Mouse (Mus musculus) spleen, adult 18-20 months (tissue): ENCODE data around the gene Numb.
A peak's percentile ranks its signal among the peaks of the same experiment; 100 is the strongest.
"Not testable (repeated sequence)": the region's sequence is repeated elsewhere in the genome, so short reads cannot be mapped to it uniquely, and the experiment has no call there.

Experiments
- DNase-seq, 2 experiments: peaks; one replicate each; pipeline ENCODE4 v3.0.0; 2022; ENCODE audit warnings: mixed read lengths in 2 of 2

The Numb gene

GRCm38 (mm10) chr12:83922724-83923485 is 1.2 kb upstream of the Numb start:
- DNase-seq, result no peak

- DNase-seq, result peak; percentile 28
Observed at GRCm38 (mm10) chr12:83920721-83921441, 853 bp downstream of the Numb start.

GRCm38 (mm10) chr12:83916884-83917283 is 4.8 kb downstream of the Numb start:
- no peak for DNase-seq

GRCm38 (mm10) chr12:83914797-83915196 is 6.9 kb downstream of the Numb start:
- DNase-seq, result no peak

GRCm38 (mm10) chr12:83914202-83914740 is 7.5 kb downstream of the Numb start:
- no peak for DNase-seq

- DNase-seq, result no peak
Observed at GRCm38 (mm10) chr12:83910451-83910850, 11.3 kb downstream of the Numb start.

GRCm38 (mm10) chr12:83892926-83893325 is 28.8 kb downstream of the Numb start:
- DNase-seq, result no peak

GRCm38 (mm10) chr12:83891278-83891677 is 30.5 kb downstream of the Numb start:
- no peak for DNase-seq

- no peak for DNase-seq
Observed at GRCm38 (mm10) chr12:83889128-83889527, 32.6 kb downstream of the Numb start.

GRCm38 (mm10) chr12:83885516-83886285 is 36.0 kb downstream of the Numb start:
- no peak for DNase-seq

- DNase-seq, result not testable (repeated sequence)
Observed at GRCm38 (mm10) chr12:83885065-83885464, 36.7 kb downstream of the Numb start.

- no peak for DNase-seq
Observed at GRCm38 (mm10) chr12:83882503-83882902, 39.2 kb downstream of the Numb start.

- no peak for DNase-seq
Observed at GRCm38 (mm10) chr12:83882088-83882487, 39.6 kb downstream of the Numb start.

GRCm38 (mm10) chr12:83880913-83881312 is 40.8 kb downstream of the Numb start:
- no peak for DNase-seq

GRCm38 (mm10) chr12:83875097-83875496 is 46.6 kb downstream of the Numb start:
- no peak for DNase-seq

- DNase-seq, result no peak
Observed at GRCm38 (mm10) chr12:83874597-83874996, 47.1 kb downstream of the Numb start.

GRCm38 (mm10) chr12:83864501-83864900 is 57.2 kb downstream of the Numb start:
- DNase-seq, result no peak

- no peak for DNase-seq
Observed at GRCm38 (mm10) chr12:83861880-83862279, 59.9 kb downstream of the Numb start.

- DNase-seq, result no peak
Observed at GRCm38 (mm10) chr12:83860688-83861087, 61.0 kb downstream of the Numb start.

GRCm38 (mm10) chr12:83858052-83858451 is 63.7 kb downstream of the Numb start:
- no peak for DNase-seq

- no peak for DNase-seq
Observed at GRCm38 (mm10) chr12:83855211-83855610, 66.5 kb downstream of the Numb start.

GRCm38 (mm10) chr12:83854281-83854680 is 67.5 kb downstream of the Numb start:
- no peak for DNase-seq
